Mouse (Mus musculus) embryonic fibroblast, embryonic 13.5 days (primary cell): ENCODE measurements at regions not wholly inside any gene's neighbourhood (a gene's known extent, or its start where the extent isn't known, plus 50 kb on each side); places are given as distances from the start of the nearest gene placed in this dataset.

ENCODE experiments used
- CTCF ChIP-seq: IDR thresholded peaks from 2 replicates; pipeline ENCODE4 v1.5.1; 2011; ENCODE audit warnings: mild to moderate bottlenecking, control low read depth, low read length, moderate library complexity, borderline replicate concordance; ENCODE audit not compliant: insufficient read depth
- POLR2A ChIP-seq: IDR thresholded peaks from 2 replicates; pipeline ENCODE4 v1.6.1; 2011; ENCODE audit warnings: low read depth, mild to moderate bottlenecking, control low read depth, low read length, moderate library complexity

DNA sequence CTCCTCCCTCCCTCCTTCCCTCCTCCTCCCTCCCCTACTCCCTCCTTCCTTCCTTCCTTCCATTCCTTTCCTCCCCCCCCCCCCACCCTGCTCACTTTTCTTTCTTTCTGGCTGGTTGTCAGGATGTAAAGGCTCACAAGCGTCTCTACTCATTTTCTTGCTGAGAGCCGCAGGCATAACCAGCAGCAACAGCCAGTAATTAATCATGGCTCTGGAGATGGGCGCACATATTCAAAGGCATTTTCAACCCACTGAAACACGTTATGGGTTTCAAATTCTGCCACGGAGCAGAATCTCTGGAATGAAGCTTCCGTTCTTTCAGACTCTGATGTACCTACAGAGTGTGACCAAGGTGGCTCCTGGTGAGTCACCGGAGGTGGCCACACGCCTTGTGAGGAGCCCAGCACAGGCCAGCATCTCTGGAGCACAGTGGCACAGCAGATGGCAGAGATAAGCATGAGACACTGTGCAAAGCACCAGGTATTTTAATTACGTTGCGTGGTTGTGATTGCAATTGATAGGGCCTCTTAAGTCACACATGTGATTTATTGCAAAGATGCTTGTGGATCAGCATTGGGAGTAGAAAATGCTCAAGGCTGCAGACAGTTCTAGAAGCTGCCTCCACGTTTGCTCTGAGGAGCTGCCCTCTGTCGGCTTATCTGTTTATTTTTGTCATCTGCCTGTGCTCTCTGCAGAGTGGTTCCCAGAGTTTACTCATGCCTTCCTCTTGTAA is 236.0 kb downstream of the Mtx2 start:
- no peak for TF ChIP-seq POLR2A
- no peak for TF ChIP-seq CTCF
